Mouse (Mus musculus) brain, embryonic 14.5 days (tissue): ENCODE data around the gene Mfn2.

Source experiments
- CTCF ChIP-seq: fragments of 200-500 bp; IDR thresholded peaks from 2 replicates; pipeline ENCODE4 v1.5.1; 2012; ENCODE audit warnings: inconsistent platforms, mild to moderate bottlenecking, moderate library complexity, borderline replicate concordance; ENCODE audit not compliant: insufficient read depth, insufficient read length; ENCODE audit errors: extremely low read depth
- POLR2A ChIP-seq: fragments of 200-500 bp; IDR thresholded peaks from 2 replicates; pipeline ENCODE4 v1.6.1; 2012; ENCODE audit warnings: mild to moderate bottlenecking, inconsistent platforms, borderline replicate concordance; ENCODE audit not compliant: poor library complexity, insufficient read depth, insufficient read length, severe bottlenecking; ENCODE audit errors: extremely low read depth

DNA sequence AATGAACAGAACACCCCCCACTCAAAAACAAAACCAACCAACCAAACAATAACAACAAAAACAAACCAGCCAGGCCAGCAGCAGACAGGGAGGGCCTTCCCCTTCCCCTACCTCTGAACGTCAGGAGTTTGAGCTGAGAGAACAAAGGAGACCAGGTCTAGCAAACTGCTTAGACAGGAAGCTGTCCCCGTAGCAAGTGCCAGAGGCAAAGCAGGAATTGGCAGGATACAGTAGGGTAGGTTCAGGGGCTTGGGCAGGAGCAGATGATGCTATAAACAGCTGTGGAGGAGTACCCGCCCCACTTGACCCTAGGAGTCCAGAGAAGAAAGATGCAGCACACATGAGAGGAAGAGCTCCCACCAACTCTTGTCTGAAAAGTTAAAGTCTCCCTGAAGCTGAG lies 29.6 kb upstream of the Mfn2 start:
- no peak for TF ChIP-seq CTCF
- TF ChIP-seq POLR2A, result no peak
